Mouse (Mus musculus) liver, postnatal 0 days (tissue): Measurements from ENCODE around the gene Plpp7. TPM values are rescaled to one million over a fixed set of nuclear protein-coding genes. Genes with fewer than 3 reads are reported as not detected.

Source experiments
- ATAC-seq: fragments of 200-750 bp; cut with Nextera tagmentation; 2 replicates; pipeline ENCODE4 v1.8.0; 2017; ENCODE audit warnings: mild to moderate bottlenecking, moderate library complexity
- DNase-seq: peaks from one replicate; pipeline ENCODE4 v3.0.0-alpha.2; 2016
- H3K27ac ChIP-seq: fragments of 300-500 bp; sonication (generic); 2 replicates; pipeline ENCODE4 v1.5.1; 2014; ENCODE audit warnings: antibody characterized with exemption, moderate library complexity, mild to moderate bottlenecking, low read depth
- H3K27me3 ChIP-seq: fragments of 300-500 bp; sonication (generic); 2 replicates; pipeline ENCODE4 v1.6.1; 2014; ENCODE audit warnings: low read length, control low read depth, mixed read lengths; ENCODE audit not compliant: insufficient read depth
- H3K36me3 ChIP-seq: fragments of 300-500 bp; sonication (generic); replicated peaks from 2 replicates; pipeline ENCODE4 v1.6.1; 2014; ENCODE audit warnings: mild to moderate bottlenecking, control low read depth, low read length, moderate library complexity, mixed read lengths; ENCODE audit not compliant: insufficient read depth
- H3K4me1 ChIP-seq: fragments of 300-500 bp; sonication (generic); 2 replicates; pipeline ENCODE4 v1.6.1; 2014; ENCODE audit warnings: antibody characterized with exemption, mild to moderate bottlenecking, control low read depth; ENCODE audit not compliant: insufficient read depth
- H3K4me2 ChIP-seq: fragments of 300-500 bp; sonication (generic); 2 replicates; pipeline ENCODE4 v1.6.1; 2014; ENCODE audit warnings: low read depth, mild to moderate bottlenecking, low read length, moderate library complexity, mixed read lengths
- H3K4me3 ChIP-seq: fragments of 300-500 bp; sonication (generic); 2 replicates; pipeline ENCODE4 v1.5.1; 2014; ENCODE audit warnings: low read depth, low read length
- H3K9ac ChIP-seq: fragments of 300-500 bp; sonication (generic); replicated peaks from 2 replicates; pipeline ENCODE4 v1.6.1; 2014; ENCODE audit warnings: mild to moderate bottlenecking, moderate library complexity
- H3K9me3 ChIP-seq: fragments of 300-500 bp; sonication (generic); 2 replicates; pipeline ENCODE4 v1.6.1; 2016; ENCODE audit warnings: mild to moderate bottlenecking, control low read depth, low read length, mixed read lengths
- CTCF ChIP-seq: sonication (generic); IDR thresholded peaks from 2 replicates; pipeline ENCODE4 v1.5.1; 2016; ENCODE audit warnings: antibody characterized with exemption, low read depth
- EP300 ChIP-seq: IDR thresholded peaks from 2 replicates; pipeline ENCODE4 v1.6.1; 2016; ENCODE audit warnings: antibody characterized with exemption, low read depth, mild to moderate bottlenecking
- WGBS: fragments of 180-500 bp; shearing (Covaris S2); extraction: QIAGEN DNeasy Blood & Tissue Kit; methylation state at CpG from one replicate; pipeline ENCODE4 v1.1.7; 2014; ENCODE audit not compliant: insufficient replicate concordance; 5-methylcytosine and 5-hydroxymethylcytosine counted together
- polyA plus RNA-seq: library from polyadenylated mRNA; unstranded; fragments of >200 nt; fragmentation: Nextera tagmentation; extraction: Ambion mirVana; gene quantifications from 2 replicates; pipeline ENCODE4 v1.2.1, GENCODE M21; 2015

Gene Plpp7
- polyA plus RNA-seq, 1 experiment from 2014 or later, result 1.7 TPM

DNA sequence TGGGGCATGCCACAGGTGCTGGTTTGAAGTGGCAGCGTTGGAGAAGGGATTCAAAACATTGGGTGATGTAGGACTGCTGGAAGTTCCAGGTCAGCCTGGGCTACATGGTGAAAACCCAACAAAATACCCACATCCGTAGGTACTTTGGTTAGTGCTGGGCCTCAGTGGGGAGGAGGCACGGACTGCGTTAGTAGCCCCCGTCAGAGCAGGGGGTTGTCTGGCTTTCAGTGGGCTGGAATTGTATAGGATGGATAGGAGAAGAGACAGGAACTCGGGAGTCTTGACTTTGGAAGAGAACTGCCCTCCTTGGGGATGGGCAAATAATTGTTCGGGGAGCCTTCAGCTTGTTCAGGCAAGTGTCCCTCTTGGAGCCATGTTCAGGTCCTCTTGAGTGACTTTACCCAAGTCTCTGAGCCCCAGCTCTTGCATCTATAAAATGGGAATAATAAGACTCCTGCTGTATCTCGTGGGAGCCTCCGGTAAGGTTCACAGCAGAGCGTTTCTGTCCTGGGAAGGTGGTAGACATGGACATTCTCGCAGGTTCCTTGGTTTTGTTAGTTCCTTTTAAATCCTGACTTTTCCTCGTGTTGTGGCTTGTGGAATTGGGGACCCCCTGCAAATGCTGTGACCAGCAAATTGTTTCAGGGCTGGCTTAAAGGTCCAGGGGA, 57.2 kb downstream of the Plpp7 start:
- no peak for ATAC-seq
- H3K4me1 ChIP-seq, result peaks cover 58% of the 10 kb centered on the region
- no peaks in the 10 kb centered on the region for H3K27me3 ChIP-seq

DNA sequence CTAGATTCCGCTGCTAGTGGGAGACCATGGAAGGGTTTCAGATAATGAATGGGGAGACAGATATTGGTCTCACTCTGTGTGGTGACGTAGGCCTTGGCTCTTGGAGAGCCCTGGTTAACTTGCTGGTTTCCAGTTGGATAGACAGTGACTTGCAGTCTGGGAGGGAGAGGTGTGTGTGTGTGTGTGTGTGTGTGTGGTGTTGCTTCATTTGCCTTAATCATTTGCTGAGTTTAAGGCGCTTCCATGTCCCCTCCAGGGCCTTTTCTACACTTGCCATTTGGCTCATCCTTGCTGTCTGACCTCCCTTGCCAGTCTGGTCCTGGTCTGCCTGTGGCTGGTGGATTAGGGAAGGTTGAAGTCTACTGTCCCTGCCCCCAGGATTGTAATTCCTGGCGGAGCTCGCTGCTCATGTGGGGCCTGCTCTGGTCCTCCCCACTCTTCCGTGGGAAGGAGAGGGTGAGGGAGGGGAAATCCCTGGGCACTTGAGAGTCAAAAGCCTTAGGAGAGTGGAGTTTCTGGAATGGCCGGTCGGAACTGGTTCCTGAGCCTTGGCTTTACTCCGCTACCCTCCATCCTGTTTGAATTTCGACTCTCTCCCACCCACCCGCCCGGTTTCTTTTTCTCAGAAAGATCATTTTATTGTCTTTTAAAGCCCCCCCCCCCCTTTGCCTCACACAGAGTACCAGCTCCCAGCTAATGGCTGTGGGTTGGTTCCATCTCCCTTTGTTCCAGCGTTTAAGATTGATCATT, 57.9 kb downstream of the Plpp7 start:
- H3K4me2 ChIP-seq, result peak overlapping the region; percentile 86
- H3K27ac ChIP-seq, result peak overlapping the region; percentile 99
- DNase-seq (peak; percentile 49), ATAC-seq (peak; percentile 26)
- no peak for TF ChIP-seq CTCF
- no peaks in the 10 kb centered on the region for H3K36me3 ChIP-seq
- peaks cover 62% of the 10 kb centered on the region for H3K4me1 ChIP-seq
- peak overlapping the region; percentile 97 for H3K4me3 ChIP-seq
- peak overlapping the region; percentile 97 for H3K9ac ChIP-seq
- no peaks in the 10 kb centered on the region for H3K9me3 ChIP-seq
- 22% methylated on average over 13 of the region's 13 CpGs for WGBS
- no peaks in the 10 kb centered on the region for H3K27me3 ChIP-seq

More for the DNA sequence above, 57.2 kb downstream of the Plpp7 start:
- Histone ChIP-seq H3K9ac (peak overlapping the region; percentile 97), H3K4me2 (peak overlapping the region; percentile 86), H3K9me3 (no peaks in the 10 kb centered on the region), H3K36me3 (no peaks in the 10 kb centered on the region), H3K27ac (peak overlapping the region; percentile 99), H3K4me3 (peak overlapping the region; percentile 97)
- TF ChIP-seq CTCF (no peak), EP300 (no peak)
- WGBS, result 21% methylated on average over 12 of the region's 12 CpGs
- no peak for DNase-seq

DNA sequence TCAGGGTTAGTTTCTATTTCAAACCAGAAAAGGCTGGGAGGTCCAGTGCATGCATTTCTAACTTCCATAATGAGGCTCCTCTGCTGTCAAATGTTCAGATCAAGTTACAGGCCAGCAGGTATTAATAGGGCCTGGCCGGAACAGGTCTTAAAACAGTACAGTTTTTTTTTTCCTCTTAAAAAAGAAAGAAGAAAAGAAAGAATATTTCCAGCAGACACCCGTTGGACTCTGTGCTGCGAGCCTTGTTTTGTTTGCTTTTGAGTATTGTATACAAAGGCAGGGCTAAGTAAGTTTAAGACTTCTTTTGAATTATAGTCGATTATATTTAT, 58.4 kb downstream of the Plpp7 start:
- ATAC-seq, result no peak
- Histone ChIP-seq H3K9ac (peak overlapping the region; percentile 97), H3K4me3 (peak overlapping the region; percentile 97), H3K4me2 (peak overlapping the region; percentile 86), H3K27ac (peak overlapping the region; percentile 99), H3K36me3 (no peaks in the 10 kb centered on the region), H3K4me1 (peaks cover 67% of the 10 kb centered on the region), H3K27me3 (no peaks in the 10 kb centered on the region), H3K9me3 (no peaks in the 10 kb centered on the region)
- no peak for DNase-seq
- WGBS, result 27% methylated on average over 4 of the region's 4 CpGs
- TF ChIP-seq EP300, result no peak
- no peak for TF ChIP-seq CTCF

DNA sequence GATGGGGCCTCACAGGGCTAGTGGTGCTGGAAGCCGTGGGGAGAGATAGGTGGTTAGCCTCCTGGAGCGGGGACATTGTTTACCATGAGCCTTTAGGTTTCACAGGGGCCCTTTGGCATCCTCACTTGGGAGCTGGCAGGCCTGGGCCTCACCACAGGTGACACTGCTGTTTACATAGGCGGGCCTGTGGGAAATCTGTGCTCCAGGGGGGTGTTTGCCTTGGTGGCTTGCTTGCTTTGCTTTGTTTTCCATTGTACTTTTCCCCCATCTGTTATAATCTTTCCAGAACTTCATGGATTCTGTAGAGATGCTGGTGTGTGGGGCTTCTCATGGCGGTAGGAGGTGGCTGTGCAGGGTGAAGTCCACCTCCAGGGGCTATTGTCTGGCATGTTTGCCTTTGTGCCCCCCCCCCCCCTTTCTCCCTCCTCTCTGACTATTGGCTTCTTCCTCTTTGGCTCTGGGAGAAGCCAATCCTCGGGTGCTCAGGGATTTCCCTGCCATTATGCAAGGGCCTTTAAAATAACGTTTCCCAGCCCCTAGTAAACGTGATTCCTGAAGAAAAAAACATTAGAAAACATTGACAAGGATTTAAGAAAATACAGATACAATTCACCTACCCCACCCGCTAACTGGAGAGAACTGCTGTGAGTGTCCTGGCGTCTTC, 59.1 kb downstream of the Plpp7 start:
- peak; percentile 46; the same call in 1 of the 2 replicates for ATAC-seq
- no peaks in the 10 kb centered on the region for H3K9me3 ChIP-seq
- 23% methylated on average over 9 of the region's 9 CpGs for WGBS

DNA sequence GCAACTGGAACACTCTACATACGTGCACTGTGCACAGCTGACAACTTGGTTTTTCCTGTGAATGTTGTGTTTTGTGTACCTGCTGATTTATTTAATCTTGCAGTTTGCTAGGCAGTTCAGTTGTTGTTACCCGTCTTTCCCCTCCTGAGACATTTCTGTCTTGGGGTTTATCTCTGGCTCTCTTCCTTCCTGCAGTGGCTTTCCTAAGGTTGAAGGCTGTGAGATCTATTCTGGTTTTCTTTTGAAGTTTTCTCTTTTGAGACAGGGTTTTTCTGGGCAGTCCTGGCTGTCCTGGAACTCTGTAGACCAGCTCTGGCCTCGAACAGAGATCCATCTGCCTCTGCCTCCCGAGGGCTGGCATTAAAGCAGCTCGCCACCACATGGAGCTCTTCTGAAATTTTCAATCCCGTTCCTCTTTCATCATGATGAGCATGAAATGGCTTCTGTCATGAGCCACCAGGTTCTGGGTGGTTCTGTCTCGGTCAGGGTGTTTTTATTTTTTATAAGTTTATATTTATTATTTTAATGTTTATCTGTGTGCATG, 59.7 kb downstream of the Plpp7 start:
- Histone ChIP-seq H3K36me3 (no peaks in the 10 kb centered on the region), H3K4me2 (peak overlapping the region; percentile 86), H3K27ac (peak overlapping the region; percentile 99), H3K4me3 (peak overlapping the region; percentile 2; the same call in 1 of the 2 replicates), H3K27me3 (no peaks in the 10 kb centered on the region), H3K4me1 (peaks cover 77% of the 10 kb centered on the region), H3K9ac (peak overlapping the region; percentile 30; the same call in 1 of the 2 replicates), H3K9me3 (no peaks in the 10 kb centered on the region)
- ATAC-seq, result no peak
- WGBS, result 26% methylated on average over 7 of the region's 7 CpGs
- TF ChIP-seq EP300, result no peak
- TF ChIP-seq CTCF, result no peak
- DNase-seq, result no peak

More for the DNA sequence above, 59.1 kb downstream of the Plpp7 start:
- Histone ChIP-seq H3K4me2 (peak overlapping the region; percentile 86), H3K36me3 (no peaks in the 10 kb centered on the region), H3K4me3 (peak overlapping the region; percentile 97), H3K9ac (peak overlapping the region; percentile 97), H3K4me1 (peaks cover 74% of the 10 kb centered on the region), H3K27ac (peak overlapping the region; percentile 99), H3K27me3 (no peaks in the 10 kb centered on the region)
- peak; percentile 52 for DNase-seq
- TF ChIP-seq CTCF (no peak), EP300 (no peak)

DNA sequence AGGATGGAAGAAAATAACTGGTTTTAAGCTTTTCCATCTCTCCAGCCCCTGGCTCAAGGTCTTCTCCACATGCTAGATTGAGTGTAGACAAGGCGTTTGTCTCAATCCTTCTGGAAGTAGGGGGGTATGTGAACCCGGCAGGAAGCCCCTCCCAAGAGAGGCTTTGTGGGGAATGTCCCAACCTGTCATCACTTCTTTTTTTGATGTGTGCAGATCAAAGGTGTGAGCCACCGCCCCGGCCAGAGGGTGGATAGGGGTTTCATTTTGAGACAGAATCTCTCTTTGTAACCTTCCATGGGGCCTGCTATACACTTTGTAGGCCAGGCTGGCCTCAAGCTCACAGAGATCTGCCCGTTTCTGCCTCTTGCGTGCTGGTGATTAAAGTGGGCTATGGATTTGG, 60.3 kb downstream of the Plpp7 start:
- DNase-seq, result no peak
- H3K4me1 ChIP-seq, result peaks cover 72% of the 10 kb centered on the region
- WGBS, result 53% methylated on average over 6 of the region's 6 CpGs

More for the DNA sequence above, 60.3 kb downstream of the Plpp7 start:
- no peak for ATAC-seq
- H3K9me3 ChIP-seq, result no peaks in the 10 kb centered on the region
- no peak overlapping the region for H3K4me3 ChIP-seq
- TF ChIP-seq EP300 (no peak), CTCF (no peak)
- peak overlapping the region; percentile 30; the same call in 1 of the 2 replicates for H3K9ac ChIP-seq
- H3K4me2 ChIP-seq, result peak overlapping the region; percentile 86
- H3K27me3 ChIP-seq, result no peaks in the 10 kb centered on the region
- no peaks in the 10 kb centered on the region for H3K36me3 ChIP-seq
- peak overlapping the region; percentile 99 for H3K27ac ChIP-seq
